Mouse (Mus musculus) testis, adult 2 months (tissue): ENCODE results near the gene Gm13420.

Experiments
- CTCF ChIP-seq: fragments of 200-500 bp; IDR thresholded peaks from 2 replicates; pipeline ENCODE4 v1.5.1; 2012; ENCODE audit warnings: low read depth, mild to moderate bottlenecking, inconsistent platforms, low read length, moderate library complexity; ENCODE audit not compliant: control insufficient read depth, insufficient read depth, insufficient replicate concordance
- POLR2A ChIP-seq: fragments of 200-500 bp; IDR thresholded peaks from 2 replicates; pipeline ENCODE4 v1.6.1; 2012; ENCODE audit warnings: low read depth, mild to moderate bottlenecking, inconsistent platforms, low read length, moderate library complexity; ENCODE audit not compliant: control insufficient read depth

DNA sequence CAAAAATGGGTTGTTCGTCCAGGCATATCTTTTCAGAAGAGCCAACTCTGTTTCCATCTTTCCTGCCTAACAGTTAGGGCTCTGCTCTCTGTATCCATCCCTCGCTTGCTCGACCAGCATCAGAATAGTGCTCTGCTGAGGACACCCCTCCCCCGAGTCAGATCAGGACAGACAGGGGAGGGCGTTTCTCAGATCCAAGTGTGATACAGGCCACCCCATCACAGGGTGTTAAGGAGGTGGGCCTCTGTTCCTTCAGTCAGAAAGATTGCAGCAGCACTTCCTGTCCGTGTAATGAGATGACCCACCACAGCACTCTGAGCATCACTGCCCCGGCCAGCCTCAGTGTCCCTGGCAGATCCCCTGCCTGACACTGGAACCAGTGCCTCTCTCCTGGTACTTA is 35.3 kb downstream of the Gm13420 start:
- TF ChIP-seq CTCF (no peak), POLR2A (no peak)
